Mouse (Mus musculus): ENCODE results near the gene Snph. TPM values are rescaled to one million over a fixed set of nuclear protein-coding genes. Genes with fewer than 3 reads are reported as not detected.
"Not testable (repeated sequence)": the region's sequence is repeated elsewhere in the genome, so short reads cannot be mapped to it uniquely, and the experiment has no call there.

Snph gene
- polyA plus RNA-seq, 1 experiment from 2014 or later: 20.5 TPM

DNA sequence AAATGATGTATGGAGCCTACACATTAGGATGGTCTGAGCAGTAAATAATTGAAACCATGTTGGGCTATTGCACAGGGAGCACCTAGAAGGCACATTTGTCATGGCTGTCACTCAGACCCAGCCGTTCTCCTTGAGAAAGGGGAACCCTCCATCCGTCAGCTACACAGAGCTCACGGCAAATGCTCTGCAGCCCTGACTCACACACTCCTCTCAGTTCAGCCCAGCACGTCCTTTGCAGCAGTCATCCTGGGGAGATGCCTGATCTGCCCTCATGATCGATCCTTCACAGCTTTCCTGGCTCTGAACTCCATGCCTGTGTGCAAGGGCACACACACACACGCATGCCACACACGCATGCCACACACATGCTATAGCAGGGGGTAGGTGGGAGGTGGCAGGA lies 3.1 kb downstream of the Snph start:
- H3K9ac ChIP-seq: peak overlapping the region; percentile 16; the same call in 1 of the 2 replicates
- peaks cover 31% of the 10 kb centered on the region for H3K4me1 ChIP-seq
- 70% methylated on average over 7 of the region's 7 CpGs for WGBS
- no peak overlapping the region for H3K27ac ChIP-seq
- no peaks in the 10 kb centered on the region for H3K36me3 ChIP-seq (replicated peaks)
- no peak overlapping the region for H3K4me3 ChIP-seq
- ATAC-seq (replicated peaks): no peak
- H3K4me2 ChIP-seq: no peak overlapping the region
- H3K27me3 ChIP-seq (replicated peaks): no peaks in the 10 kb centered on the region
- no peaks in the 10 kb centered on the region for H3K9me3 ChIP-seq

- H3K27ac ChIP-seq: no peak overlapping the region
- no peak for ATAC-seq (replicated peaks)
- no peaks in the 10 kb centered on the region for H3K27me3 ChIP-seq (replicated peaks)
- no peaks in the 10 kb centered on the region for H3K36me3 ChIP-seq (replicated peaks)
- H3K9me3 ChIP-seq: no peaks in the 10 kb centered on the region
- no peak overlapping the region for H3K4me2 ChIP-seq
- H3K4me1 ChIP-seq: peaks cover 27% of the 10 kb centered on the region
- WGBS: 94% methylated on average over 3 of the region's 3 CpGs
- H3K4me3 ChIP-seq: no peak overlapping the region
- no peak overlapping the region for H3K9ac ChIP-seq
Measured at GRCm38 (mm10) chr2:151628011-151628410, 4.4 kb downstream of the Snph start.

GRCm38 (mm10) chr2:151626296-151626695 lies 6.1 kb downstream of the Snph start:
- Histone ChIP-seq H3K27ac (no peak overlapping the region), H3K9me3 (no peaks in the 10 kb centered on the region), H3K4me2 (no peak overlapping the region), H3K36me3 (replicated peaks) (no peaks in the 10 kb centered on the region), H3K4me1 (peaks cover 20% of the 10 kb centered on the region), H3K27me3 (replicated peaks) (no peaks in the 10 kb centered on the region), H3K4me3 (no peak overlapping the region), H3K9ac (no peak overlapping the region)
- 92% methylated on average over 7 of the region's 7 CpGs for WGBS
- ATAC-seq (replicated peaks): no peak

DNA sequence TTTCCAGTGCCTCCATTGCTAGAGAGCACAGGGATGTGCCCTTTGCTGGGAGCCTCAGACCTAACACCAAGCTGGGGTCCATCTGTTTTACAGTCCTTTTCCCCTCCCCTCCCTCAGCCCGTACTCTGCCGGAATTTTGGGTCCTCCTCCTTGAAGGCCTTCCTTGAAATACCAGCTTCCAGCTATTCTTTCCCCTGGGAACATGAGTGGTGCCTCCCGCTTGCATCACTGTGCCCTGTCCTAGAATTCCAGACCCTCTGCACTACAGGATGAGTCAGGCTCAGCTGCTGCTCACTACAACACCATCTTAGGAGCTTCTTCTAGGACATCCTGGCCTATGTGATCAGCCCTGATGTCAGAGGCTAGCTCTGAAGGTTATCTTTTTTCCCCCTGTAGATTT lies 8.6 kb downstream of the Snph start:
- Histone ChIP-seq H3K4me2 (no peak overlapping the region), H3K9me3 (no peaks in the 10 kb centered on the region), H3K9ac (no peak overlapping the region), H3K27me3 (replicated peaks) (no peaks in the 10 kb centered on the region), H3K27ac (no peak overlapping the region), H3K4me3 (no peak overlapping the region), H3K4me1 (no peaks in the 10 kb centered on the region), H3K36me3 (replicated peaks) (no peaks in the 10 kb centered on the region)
- 80% methylated on average over 3 of the region's 3 CpGs for WGBS
- no peak for ATAC-seq (replicated peaks)

- Histone ChIP-seq H3K27me3 (replicated peaks) (no peaks in the 10 kb centered on the region), H3K4me3 (no peak overlapping the region), H3K9ac (no peak overlapping the region), H3K9me3 (no peaks in the 10 kb centered on the region), H3K4me1 (no peaks in the 10 kb centered on the region), H3K27ac (no peak overlapping the region), H3K4me2 (no peak overlapping the region), H3K36me3 (replicated peaks) (no peaks in the 10 kb centered on the region)
- ATAC-seq (replicated peaks): no peak
- 76% methylated on average over 6 of the region's 6 CpGs for WGBS
Measured at GRCm38 (mm10) chr2:151616551-151617329, 15.7 kb downstream of the Snph start.

DNA sequence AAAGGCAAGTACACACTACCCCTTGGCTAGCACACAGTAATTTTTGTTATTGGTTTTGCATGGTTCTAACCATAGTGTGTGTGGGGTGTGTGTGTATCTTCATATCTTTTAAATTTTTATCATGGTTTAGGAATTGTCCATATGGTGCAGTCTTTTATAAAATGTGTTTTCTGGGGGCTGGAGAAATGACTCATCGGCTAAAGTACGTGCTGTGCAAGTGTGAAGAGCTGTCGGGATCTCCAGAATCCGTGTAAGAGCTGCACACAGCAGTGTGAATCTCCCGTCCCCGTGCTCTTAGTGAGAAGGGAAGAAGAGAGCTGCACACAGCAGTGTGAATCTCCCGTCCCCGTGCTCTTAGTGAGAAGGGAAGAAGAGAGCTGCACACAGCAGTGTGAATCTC lies 16.6 kb downstream of the Snph start:
- WGBS: 75% methylated on average over 8 of the region's 8 CpGs
- not testable (repeated sequence) for H3K27ac ChIP-seq; H3K4me1 ChIP-seq; H3K27me3 ChIP-seq (replicated peaks); H3K36me3 ChIP-seq (replicated peaks); H3K4me3 ChIP-seq; H3K9me3 ChIP-seq; H3K4me2 ChIP-seq; H3K9ac ChIP-seq; ATAC-seq (replicated peaks)

DNA sequence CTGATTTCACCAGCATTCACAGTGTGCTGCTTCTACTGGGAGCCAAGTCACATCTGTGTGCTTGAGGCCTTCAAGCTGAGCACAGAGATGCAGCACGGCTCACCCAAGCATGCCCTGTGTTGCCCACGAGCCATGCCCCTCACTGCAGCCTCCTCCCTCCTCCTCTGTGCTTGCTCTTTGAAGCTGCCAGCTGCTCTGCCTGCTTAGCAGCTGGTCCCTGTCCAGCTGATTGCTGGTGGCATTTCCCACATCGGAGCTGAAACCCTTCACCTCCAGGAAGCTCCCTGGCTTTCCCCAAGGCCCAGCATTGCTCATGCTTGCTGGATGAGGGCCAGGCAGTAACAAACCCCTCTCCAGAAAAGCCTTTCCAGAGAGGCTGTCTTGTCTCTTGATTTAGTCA lies 22.4 kb downstream of the Snph start:
- no peaks in the 10 kb centered on the region for H3K27me3 ChIP-seq (replicated peaks)
- peaks cover 8% of the 10 kb centered on the region for H3K4me1 ChIP-seq
- WGBS: 21% methylated on average over 3 of the region's 3 CpGs
- no peaks in the 10 kb centered on the region for H3K9me3 ChIP-seq
- 0 out of 2 replicates have a peak, but pooled peaks have one; percentile 31 for ATAC-seq (replicated peaks)
- H3K36me3 ChIP-seq (replicated peaks): no peaks in the 10 kb centered on the region
- H3K4me2 ChIP-seq: no peak overlapping the region
- H3K4me3 ChIP-seq: no peak overlapping the region
- H3K9ac ChIP-seq: no peak overlapping the region
- H3K27ac ChIP-seq: no peak overlapping the region

- no peaks in the 10 kb centered on the region for H3K9me3 ChIP-seq
- H3K4me3 ChIP-seq: no peak overlapping the region
- no peaks in the 10 kb centered on the region for H3K27me3 ChIP-seq (replicated peaks)
- ATAC-seq (replicated peaks): no peak
- peaks cover 19% of the 10 kb centered on the region for H3K4me1 ChIP-seq
- WGBS: 71% methylated on average over 1 of the region's 1 CpGs
- H3K9ac ChIP-seq: no peak overlapping the region
- H3K27ac ChIP-seq: no peak overlapping the region
- H3K4me2 ChIP-seq: no peak overlapping the region
- H3K36me3 ChIP-seq (replicated peaks): no peaks in the 10 kb centered on the region
Measured at GRCm38 (mm10) chr2:151608435-151608834, 24.0 kb downstream of the Snph start.

DNA sequence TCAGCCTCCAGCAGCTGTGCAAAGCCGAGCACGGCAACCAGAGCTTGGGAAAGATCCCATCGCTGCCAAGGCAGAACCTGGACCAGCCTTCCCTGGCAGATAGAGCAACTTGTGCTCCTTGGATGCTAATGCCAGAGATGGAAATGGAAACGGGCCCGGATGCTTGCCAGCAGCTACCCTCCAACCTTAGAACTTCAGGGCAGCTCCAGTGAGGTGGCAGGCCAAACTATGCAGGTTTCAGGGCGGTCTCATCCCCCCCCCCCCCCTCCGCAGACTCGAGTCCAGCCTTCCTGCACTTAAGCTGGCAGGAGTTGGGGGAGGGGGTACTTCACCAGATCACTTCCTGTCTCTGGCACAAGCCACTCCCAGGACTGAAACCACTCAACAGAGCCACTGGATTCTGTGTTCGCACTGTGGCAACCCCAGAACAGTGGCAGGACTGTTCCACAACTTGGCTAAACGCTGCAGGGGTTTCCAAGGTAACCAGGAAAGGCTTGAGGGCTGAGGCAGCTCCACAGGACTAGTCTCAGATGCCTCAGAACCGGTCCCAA lies 26.9 kb downstream of the Snph start:
- no peak overlapping the region for H3K9ac ChIP-seq
- peaks cover 24% of the 10 kb centered on the region for H3K4me1 ChIP-seq
- H3K36me3 ChIP-seq (replicated peaks): no peaks in the 10 kb centered on the region
- no peak overlapping the region for H3K27ac ChIP-seq
- no peaks in the 10 kb centered on the region for H3K9me3 ChIP-seq
- H3K4me2 ChIP-seq: no peak overlapping the region
- H3K27me3 ChIP-seq (replicated peaks): no peaks in the 10 kb centered on the region
- ATAC-seq (replicated peaks): peak; percentile 61
- H3K4me3 ChIP-seq: no peak overlapping the region
- WGBS: 41% methylated on average over 11 of the region's 11 CpGs

GRCm38 (mm10) chr2:151603630-151604029 lies 28.8 kb downstream of the Snph start:
- peak; percentile 67 for ATAC-seq (replicated peaks)
- peaks cover 24% of the 10 kb centered on the region for H3K4me1 ChIP-seq
- no peak overlapping the region for H3K4me3 ChIP-seq
- peaks cover 7% of the 10 kb centered on the region; the same call in 1 of the 2 replicates for H3K36me3 ChIP-seq (replicated peaks)
- H3K27me3 ChIP-seq (replicated peaks): no peaks in the 10 kb centered on the region
- no peaks in the 10 kb centered on the region for H3K9me3 ChIP-seq
- 6% methylated on average over 4 of the region's 4 CpGs for WGBS
- H3K4me2 ChIP-seq: no peak overlapping the region
- no peak overlapping the region for H3K9ac ChIP-seq
- H3K27ac ChIP-seq: peak overlapping the region; percentile 62; the same call in 1 of the 2 replicates

DNA sequence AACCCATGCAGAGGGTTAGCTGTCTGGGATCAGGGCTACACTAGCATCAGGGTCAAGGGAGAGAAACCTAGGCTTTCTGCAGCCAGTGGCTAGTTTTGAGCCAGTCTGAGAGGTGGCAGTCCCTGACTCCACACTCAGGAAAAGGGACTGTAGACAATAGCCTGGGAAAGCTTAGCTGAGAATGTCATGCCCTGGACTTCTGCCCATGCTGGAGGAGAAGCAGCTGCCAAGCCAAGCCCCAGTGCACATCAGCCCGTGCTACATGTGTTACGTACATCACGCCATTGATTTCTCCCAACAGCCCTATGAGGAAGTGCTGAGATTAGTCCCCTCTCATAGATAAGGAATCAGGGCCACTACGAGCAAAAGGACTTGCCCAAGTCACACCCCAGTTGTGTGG lies 30.3 kb downstream of the Snph start:
- Histone ChIP-seq H3K36me3 (replicated peaks) (peaks cover 7% of the 10 kb centered on the region; the same call in 1 of the 2 replicates), H3K4me1 (peaks cover 24% of the 10 kb centered on the region), H3K4me2 (no peak overlapping the region), H3K4me3 (no peak overlapping the region), H3K9ac (no peak overlapping the region), H3K27me3 (replicated peaks) (no peaks in the 10 kb centered on the region), H3K27ac (no peak overlapping the region), H3K9me3 (no peaks in the 10 kb centered on the region)
- 80% methylated on average over 4 of the region's 4 CpGs for WGBS
- no peak for ATAC-seq (replicated peaks)

GRCm38 (mm10) chr2:151598068-151598467 lies 34.3 kb downstream of the Snph start:
- H3K27me3 ChIP-seq (replicated peaks): no peaks in the 10 kb centered on the region
- H3K4me1 ChIP-seq: peaks cover 2% of the 10 kb centered on the region; the same call in 1 of the 2 replicates
- H3K36me3 ChIP-seq (replicated peaks): peaks cover 18% of the 10 kb centered on the region
- H3K27ac ChIP-seq: no peak overlapping the region
- H3K9me3 ChIP-seq: no peaks in the 10 kb centered on the region
- no peak overlapping the region for H3K4me3 ChIP-seq
- WGBS: 79% methylated on average over 2 of the region's 2 CpGs
- H3K4me2 ChIP-seq: no peak overlapping the region
- no peak overlapping the region for H3K9ac ChIP-seq
- no peak for ATAC-seq (replicated peaks)

- Histone ChIP-seq H3K9ac (no peak overlapping the region), H3K27me3 (replicated peaks) (no peaks in the 10 kb centered on the region), H3K36me3 (replicated peaks) (no peaks in the 10 kb centered on the region), H3K4me2 (no peak overlapping the region), H3K9me3 (no peaks in the 10 kb centered on the region), H3K4me1 (no peaks in the 10 kb centered on the region), H3K27ac (no peak overlapping the region), H3K4me3 (no peak overlapping the region)
- ATAC-seq (replicated peaks): no peak
- WGBS: 82% methylated on average over 9 of the region's 9 CpGs
Measured at GRCm38 (mm10) chr2:151587306-151587705, 45.1 kb downstream of the Snph start.
